Mouse (Mus musculus) intestine, embryonic 16.5 days (tissue): Measurements from ENCODE around the gene Prdm13. TPM values are rescaled to one million over a fixed set of nuclear protein-coding genes. Genes with fewer than 3 reads are reported as not detected.

ENCODE experiments used
- ATAC-seq: fragments of 200-750 bp; cut with Nextera tagmentation; 2 replicates; pipeline ENCODE4 v1.8.0; 2017; ENCODE audit warnings: moderate TSS enrichment, moderate library complexity
- H3K27ac ChIP-seq: fragments of 300-500 bp; sonication (generic); 2 replicates; pipeline ENCODE4 v1.5.1; 2014; ENCODE audit warnings: mild to moderate bottlenecking, low read length
- H3K27me3 ChIP-seq: fragments of 300-500 bp; sonication (generic); replicated peaks from 2 replicates; pipeline ENCODE4 v1.6.1; 2014; ENCODE audit warnings: low read length, control low read depth, mixed read lengths; ENCODE audit not compliant: control insufficient read depth, insufficient read depth
- H3K36me3 ChIP-seq: fragments of 300-500 bp; sonication (generic); 2 replicates; pipeline ENCODE4 v1.6.1; 2014; ENCODE audit warnings: low read length, control low read depth; ENCODE audit not compliant: control insufficient read depth, insufficient read depth
- H3K4me1 ChIP-seq: fragments of 300-500 bp; sonication (generic); 2 replicates; pipeline ENCODE4 v1.6.1; 2014; ENCODE audit warnings: low read length, control low read depth, mixed read lengths; ENCODE audit not compliant: control insufficient read depth, insufficient read depth
- H3K4me2 ChIP-seq: fragments of 300-500 bp; sonication (generic); 2 replicates; pipeline ENCODE4 v1.6.1; 2014; ENCODE audit warnings: low read depth, low read length, control low read depth
- H3K4me3 ChIP-seq: fragments of 300-500 bp; sonication (generic); 2 replicates; pipeline ENCODE4 v1.5.1; 2014; ENCODE audit warnings: mild to moderate bottlenecking, low read length
- H3K9ac ChIP-seq: fragments of 300-500 bp; sonication (generic); 2 replicates; pipeline ENCODE4 v1.6.1; 2014; ENCODE audit warnings: low read depth, low read length
- H3K9me3 ChIP-seq: fragments of 300-500 bp; sonication (generic); 2 replicates; pipeline ENCODE4 v1.6.1; 2016; ENCODE audit warnings: low read length, control low read depth; ENCODE audit not compliant: control insufficient read depth
- WGBS: fragments of 180-500 bp; shearing (Covaris S2); extraction: QIAGEN DNeasy Blood & Tissue Kit; methylation state at CpG from one replicate; pipeline ENCODE4 v1.1.7; 2014; 5-methylcytosine and 5-hydroxymethylcytosine counted together
- polyA plus RNA-seq: library from polyadenylated mRNA; unstranded; fragments of >200 nt; fragmentation: Nextera tagmentation; extraction: Ambion mirVana; gene quantifications from 2 replicates; pipeline ENCODE4 v1.2.1, GENCODE M21; 2015

The Prdm13 gene
- polyA plus RNA-seq, 1 experiment from 2014 or later, result not detected

- Histone ChIP-seq H3K4me1 (peaks cover 10% of the 10 kb centered on the region; the same call in 1 of the 2 replicates), H3K9me3 (no peaks in the 10 kb centered on the region), H3K9ac (peak overlapping the region; percentile 43), H3K4me3 (peak overlapping the region; percentile 54), H3K27ac (no peak overlapping the region), H3K36me3 (no peaks in the 10 kb centered on the region), H3K27me3 (peaks cover 72% of the 10 kb centered on the region), H3K4me2 (peak overlapping the region; percentile 92)
- ATAC-seq, result peak; percentile 74
- under 1% methylated on average over 50 of the region's 64 CpGs for WGBS
Observed at GRCm38 (mm10) chr4:21688703-21689200, 3.0 kb upstream of the Prdm13 start.

DNA sequence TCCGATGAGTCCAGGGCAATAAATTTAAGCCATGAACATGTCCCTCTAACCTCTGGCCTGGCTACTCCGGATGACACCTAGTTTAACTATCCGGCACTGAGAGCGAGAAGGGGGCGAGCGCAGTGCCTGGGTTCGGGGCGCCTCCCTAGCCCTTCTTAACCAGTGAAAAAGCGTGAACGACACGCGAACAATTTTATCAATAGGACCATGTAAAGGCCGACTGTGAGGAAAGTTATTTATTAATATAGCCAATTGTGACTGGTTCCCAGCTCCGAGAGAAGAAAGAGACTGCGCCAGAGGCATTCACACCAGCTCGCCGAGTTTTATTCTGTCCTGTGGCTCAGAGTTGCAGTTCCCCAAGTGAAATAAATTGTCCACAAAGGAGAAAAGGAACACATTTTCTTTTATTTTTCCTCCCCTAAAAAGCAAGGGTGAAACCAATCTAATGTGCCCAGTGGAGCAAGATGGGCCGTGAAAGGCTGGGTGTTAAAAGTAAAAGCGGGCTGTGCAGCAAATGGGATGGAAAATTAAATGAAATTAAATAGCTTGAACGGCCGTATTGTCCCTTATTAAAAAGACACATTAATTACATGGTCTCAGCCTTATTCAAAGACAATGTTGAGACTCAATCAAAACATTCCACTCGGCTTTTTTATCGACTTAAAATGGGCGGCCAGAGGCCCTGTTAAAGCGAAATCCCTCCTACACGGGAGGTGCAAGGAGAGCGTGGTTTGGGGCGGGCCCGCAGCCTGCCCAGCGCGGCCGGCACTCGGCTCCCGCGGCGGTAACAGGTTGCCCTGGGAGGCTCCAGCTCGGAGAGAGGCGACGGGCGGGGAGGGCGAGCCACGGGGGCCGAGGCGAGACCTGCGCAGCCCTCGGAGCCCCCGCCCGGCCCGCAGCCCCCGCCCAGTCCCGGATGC, 2.3 kb upstream of the Prdm13 start:
- no peaks in the 10 kb centered on the region for H3K9me3 ChIP-seq
- H3K27me3 ChIP-seq, result peaks cover 76% of the 10 kb centered on the region
- H3K4me3 ChIP-seq, result peak overlapping the region; percentile 54
- ATAC-seq, result peak; percentile 80
- peak overlapping the region; percentile 43 for H3K9ac ChIP-seq
- peaks cover 10% of the 10 kb centered on the region; the same call in 1 of the 2 replicates for H3K4me1 ChIP-seq
- peak overlapping the region; percentile 92 for H3K4me2 ChIP-seq
- WGBS, result 1% methylated on average over 48 of the region's 51 CpGs
- H3K36me3 ChIP-seq, result no peaks in the 10 kb centered on the region
- H3K27ac ChIP-seq, result no peak overlapping the region

GRCm38 (mm10) chr4:21686934-21687333, 1.2 kb upstream of the Prdm13 start:
- H3K4me1 ChIP-seq, result peaks cover 10% of the 10 kb centered on the region; the same call in 1 of the 2 replicates
- no peak overlapping the region for H3K4me2 ChIP-seq
- H3K36me3 ChIP-seq, result no peaks in the 10 kb centered on the region
- no peaks in the 10 kb centered on the region for H3K9me3 ChIP-seq
- H3K27ac ChIP-seq, result no peak overlapping the region
- H3K27me3 ChIP-seq, result peaks cover 80% of the 10 kb centered on the region
- no peak overlapping the region for H3K9ac ChIP-seq
- no peak overlapping the region for H3K4me3 ChIP-seq
- ATAC-seq, result 0 out of 2 replicates have a peak, but pooled peaks have one; percentile 24
- WGBS, result 1% methylated on average over 5 of the region's 5 CpGs

- Histone ChIP-seq H3K9me3 (no peaks in the 10 kb centered on the region), H3K9ac (no peak overlapping the region), H3K4me2 (no peak overlapping the region), H3K27ac (no peak overlapping the region), H3K4me1 (peaks cover 10% of the 10 kb centered on the region; the same call in 1 of the 2 replicates), H3K4me3 (no peak overlapping the region), H3K27me3 (peaks cover 81% of the 10 kb centered on the region), H3K36me3 (no peaks in the 10 kb centered on the region)
- 3% methylated on average over 11 of the region's 11 CpGs for WGBS
- no peak for ATAC-seq
Observed at GRCm38 (mm10) chr4:21686416-21686815, 653 bp upstream of the Prdm13 start.

DNA sequence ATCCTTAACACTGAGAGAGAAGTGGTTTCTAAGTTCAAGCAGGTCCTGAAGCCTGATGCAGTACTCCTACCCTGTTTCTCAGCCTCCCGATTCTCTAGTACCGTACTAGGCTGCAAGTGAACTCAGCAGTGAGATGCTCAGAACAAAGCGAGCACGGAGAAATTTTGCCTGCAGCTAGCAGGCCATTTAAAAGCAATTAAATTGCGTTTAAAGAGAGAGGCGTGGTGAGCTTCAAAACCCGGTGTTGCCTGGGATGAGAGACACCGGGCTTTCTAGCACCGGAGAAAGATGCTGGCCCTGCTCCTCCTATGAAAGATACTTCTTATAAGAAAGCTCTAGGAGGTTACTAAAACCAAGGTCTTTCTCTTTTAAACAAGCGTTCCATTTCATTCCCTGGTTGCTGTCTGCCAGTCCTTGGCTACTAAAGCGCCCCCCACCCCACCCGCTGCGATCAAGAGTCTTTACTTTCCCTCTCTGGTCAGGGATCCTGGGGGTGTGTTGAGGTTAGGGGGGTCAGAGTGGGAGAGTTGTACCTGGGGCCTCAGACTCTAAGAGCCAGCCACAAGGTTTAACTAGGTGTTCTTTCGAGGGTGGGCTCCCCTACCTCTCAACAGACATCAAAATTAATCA, 1.3 kb downstream of the Prdm13 start:
- H3K27me3 ChIP-seq, result peaks cover 91% of the 10 kb centered on the region
- no peaks in the 10 kb centered on the region for H3K36me3 ChIP-seq
- ATAC-seq, result no peak
- no peak overlapping the region for H3K9ac ChIP-seq
- H3K4me2 ChIP-seq, result no peak overlapping the region
- H3K27ac ChIP-seq, result no peak overlapping the region
- H3K4me1 ChIP-seq, result peaks cover 13% of the 10 kb centered on the region
- 4% methylated on average over 14 of the region's 14 CpGs for WGBS
- H3K4me3 ChIP-seq, result no peak overlapping the region
- no peaks in the 10 kb centered on the region for H3K9me3 ChIP-seq

- no peak for ATAC-seq
- no peak overlapping the region for H3K9ac ChIP-seq
- no peak overlapping the region for H3K4me3 ChIP-seq
- no peaks in the 10 kb centered on the region for H3K9me3 ChIP-seq
- H3K4me2 ChIP-seq, result no peak overlapping the region
- no peaks in the 10 kb centered on the region for H3K36me3 ChIP-seq
- peaks cover 17% of the 10 kb centered on the region for H3K4me1 ChIP-seq
- H3K27ac ChIP-seq, result no peak overlapping the region
- peaks cover 91% of the 10 kb centered on the region for H3K27me3 ChIP-seq
- WGBS, result 14% methylated on average over 10 of the region's 10 CpGs
Observed at GRCm38 (mm10) chr4:21682421-21683150, 3.2 kb downstream of the Prdm13 start.

- Histone ChIP-seq H3K9ac (no peak overlapping the region), H3K27me3 (peaks cover 82% of the 10 kb centered on the region), H3K4me1 (peaks cover 17% of the 10 kb centered on the region), H3K9me3 (no peaks in the 10 kb centered on the region), H3K4me2 (no peak overlapping the region), H3K36me3 (no peaks in the 10 kb centered on the region), H3K4me3 (no peak overlapping the region), H3K27ac (no peak overlapping the region)
- 4% methylated on average over 10 of the region's 10 CpGs for WGBS
- ATAC-seq, result no peak
Observed at GRCm38 (mm10) chr4:21680971-21681370, 4.8 kb downstream of the Prdm13 start.

DNA sequence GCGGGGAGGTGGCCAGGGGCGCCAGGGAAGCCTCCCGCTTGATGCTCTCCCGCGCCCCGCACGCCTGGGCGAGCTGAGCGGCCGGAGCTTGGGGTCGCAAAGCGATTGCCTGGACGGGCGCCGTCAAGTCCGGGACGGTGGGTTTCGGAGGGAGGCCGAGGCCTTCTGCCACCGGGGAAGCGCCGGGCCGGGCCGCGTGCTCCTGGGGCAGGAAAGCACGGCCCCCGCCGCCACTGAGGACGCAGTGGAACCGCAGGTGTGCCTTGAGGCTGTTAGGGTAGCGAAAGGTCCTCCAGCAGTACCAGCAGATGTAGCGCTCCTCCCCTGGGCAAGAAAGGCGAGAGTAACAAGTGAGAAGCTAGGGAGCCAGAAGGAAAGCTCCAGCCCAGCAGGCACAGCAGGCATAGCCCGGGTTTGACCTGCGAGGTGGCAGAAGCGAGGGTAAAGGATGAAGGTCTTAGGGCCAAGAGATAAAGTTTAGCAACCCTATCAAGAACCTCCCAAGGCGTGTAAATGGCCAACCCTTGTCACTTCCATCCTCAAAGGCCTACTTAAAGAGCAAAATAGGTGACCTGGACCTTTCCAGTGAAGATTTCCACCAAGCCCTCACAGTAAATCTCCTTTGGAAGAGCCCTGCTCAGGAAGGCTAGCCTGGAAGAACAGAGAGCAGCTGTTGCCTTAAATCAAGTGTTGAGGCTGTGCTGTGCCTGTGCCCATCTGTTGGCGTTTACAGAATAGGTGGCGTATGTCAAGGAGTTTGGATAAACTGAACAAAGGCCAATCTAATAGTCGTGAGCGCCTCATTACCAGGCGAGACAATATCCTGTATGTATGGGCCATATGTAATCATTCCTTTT, 5.9 kb downstream of the Prdm13 start:
- no peak overlapping the region for H3K27ac ChIP-seq
- peak overlapping the region; percentile 81 for H3K4me2 ChIP-seq
- H3K36me3 ChIP-seq, result no peaks in the 10 kb centered on the region
- no peak overlapping the region for H3K9ac ChIP-seq
- no peaks in the 10 kb centered on the region for H3K9me3 ChIP-seq
- peak overlapping the region; percentile 49 for H3K4me3 ChIP-seq
- 3% methylated on average over 42 of the region's 42 CpGs for WGBS
- ATAC-seq, result peak; percentile 43
- peaks cover 17% of the 10 kb centered on the region for H3K4me1 ChIP-seq
- H3K27me3 ChIP-seq, result peaks cover 73% of the 10 kb centered on the region
